In the genomic region with DNA sequence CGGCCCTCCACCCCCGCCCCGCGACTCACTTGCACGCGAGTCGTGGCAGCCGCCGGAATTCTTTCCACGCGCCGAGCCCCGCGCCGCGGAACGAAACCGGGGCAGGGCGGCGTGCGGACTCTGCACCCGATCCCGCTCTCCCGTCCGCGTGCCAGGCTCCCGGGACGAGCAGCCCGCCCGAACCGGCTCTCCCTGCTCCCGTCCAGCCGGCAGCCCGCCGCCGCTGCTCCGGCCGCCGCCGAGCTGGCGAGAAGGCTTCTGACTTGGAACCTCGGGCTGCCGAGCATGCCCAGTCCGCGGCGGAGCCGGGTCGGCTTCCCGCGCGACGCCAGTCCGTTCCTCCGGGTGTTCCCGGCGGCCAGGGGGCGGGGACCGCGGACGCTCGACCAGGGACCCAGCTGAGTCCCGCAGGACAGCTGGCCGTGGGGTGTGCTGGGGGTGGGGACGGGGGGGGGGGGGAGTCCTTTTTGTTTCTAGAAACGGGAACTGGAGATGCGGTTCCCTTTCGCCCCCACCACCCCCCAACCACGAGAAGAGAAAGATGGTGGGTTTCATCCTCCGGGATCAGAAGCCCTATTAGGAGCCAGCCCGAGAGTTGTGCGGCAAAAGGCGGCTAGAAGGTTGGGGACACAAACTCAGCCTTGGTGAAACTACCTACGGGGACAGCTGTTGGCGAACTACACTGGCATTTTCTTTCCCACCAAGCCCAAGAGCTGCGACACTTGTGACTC, we compare ENCODE assay signal across 9 mouse cellular contexts. TPM values are rescaled to one million over a fixed set of nuclear protein-coding genes. Genes with fewer than 3 reads are reported as not detected.
A peak's percentile ranks its signal among the peaks of the same experiment; 100 is the strongest.
DNase-seq lines count a peak whose midpoint lies in the region; ATAC-seq and TF ChIP-seq lines count a peak whose summit lies in the region.
"Had no signal": no experiment of that assay in that cellular context is flagged by ENCODE, and none has a peak within 500 bp of the region (broad histone marks: within the 10 kb centered on the region; RNA-seq: fewer than 3 reads in every experiment).

No protein-coding gene starts in this region.

- H3K9ac ChIP-seq in embryonic facial prominence, embryonic 13.5 days, result peak overlapping the region; percentile 86
- H3K9ac ChIP-seq in kidney, embryonic 14.5 days (ENCODE audit: low read depth, low read length), result peak overlapping the region; percentile 84
- peak overlapping the region; percentile 95 for H3K9ac ChIP-seq in liver, adult 2 months (ENCODE audit: low read depth, low read length)

- peak; percentile 90 for ATAC-seq in embryonic facial prominence, embryonic 13.5 days (ENCODE audit: insufficient number of reproducible peaks, insufficient read depth, low FRiP score, low TSS enrichment, low read depth)
- ATAC-seq in kidney, embryonic 14.5 days (ENCODE audit: low FRiP score, low TSS enrichment), result peak; percentile 91
- ATAC-seq in monocyte, adult 5-6 weeks (replicated peaks; ENCODE audit: insufficient number of reproducible peaks, low FRiP score, low TSS enrichment, poor library complexity, severe bottlenecking), result peak; percentile 38; the same call in 1 of the 2 replicates

- TF ChIP-seq CTCF in liver, adult 2 months (IDR thresholded peaks at IDR 0.05; ENCODE audit: low read depth, low read length), result no peak

- H3K27me3 ChIP-seq in embryonic facial prominence, embryonic 13.5 days, result no peaks in the 10 kb centered on the region
- no peaks in the 10 kb centered on the region for H3K27me3 ChIP-seq in kidney, embryonic 14.5 days (ENCODE audit: control insufficient read depth, insufficient read depth, low read length)
- H3K27me3 ChIP-seq in liver, adult 2 months (ENCODE audit: control insufficient read depth, insufficient read depth, low read length), result no peaks in the 10 kb centered on the region
- H3K27me3 ChIP-seq: CH12.LX had no signal

- TF ChIP-seq POLR2A in liver, adult 2 months (IDR thresholded peaks at IDR 0.05; ENCODE audit: extremely low read depth, insufficient read depth, low read length), result peak; percentile 53; the same call in 1 of the 2 replicates

- H3K4me2 ChIP-seq in embryonic facial prominence, embryonic 13.5 days, result peak overlapping the region; percentile 95
- peak overlapping the region; percentile 83 for H3K4me2 ChIP-seq in kidney, embryonic 14.5 days (replicated peaks; ENCODE audit: low read depth, low read length)

- peak overlapping the region; percentile 93 for H3K27ac ChIP-seq in embryonic facial prominence, embryonic 13.5 days
- peak overlapping the region; percentile 83 for H3K27ac ChIP-seq in kidney, embryonic 14.5 days (ENCODE audit: low read depth, low read length)
- peak overlapping the region; percentile 96 for H3K27ac ChIP-seq in liver, adult 2 months (replicated peaks; ENCODE audit: insufficient read depth, low read depth, low read length)

- under 1% methylated on average over 66 of the region's 75 CpGs for WGBS in embryonic facial prominence, embryonic 13.5 days
- under 1% methylated on average over 67 of the region's 75 CpGs for WGBS in kidney, embryonic 14.5 days
- WGBS in liver, adult 2 months, result under 1% methylated on average over 65 of the region's 75 CpGs

- DNase-seq in 3134 (ENCODE audit: extremely low read depth, insufficient read length, low spot score), result peak; percentile 95
- DNase-seq in adrenal gland, postnatal 36 days, result peak; percentile 98 to 99
- DNase-seq in heart, adult 9 months (ENCODE audit: low spot score in 2 of 2), result peak; percentile 93 to 95
- peak; percentile 75 for DNase-seq in liver, adult 2 months (ENCODE audit: extremely low read depth, low read depth, low spot score)
- peak; percentile 85 to 90 for DNase-seq in spleen, postnatal 4 days (ENCODE audit: low spot score in 2 of 2)

- peaks cover 3% of the 10 kb centered on the region; the same call in 1 of the 2 replicates for H3K36me3 ChIP-seq in embryonic facial prominence, embryonic 13.5 days
- no peaks in the 10 kb centered on the region for H3K36me3 ChIP-seq in kidney, embryonic 14.5 days (ENCODE audit: control insufficient read depth, insufficient read depth, low read length)
- no peaks in the 10 kb centered on the region for H3K36me3 ChIP-seq in liver, adult 2 months (ENCODE audit: control insufficient read depth, insufficient read depth, low read length)

- peaks cover 20% of the 10 kb centered on the region for H3K4me1 ChIP-seq in embryonic facial prominence, embryonic 13.5 days
- peaks cover 12% of the 10 kb centered on the region for H3K4me1 ChIP-seq in kidney, embryonic 14.5 days (ENCODE audit: control insufficient read depth, insufficient read depth, low read length)
- peaks cover 9% of the 10 kb centered on the region for H3K4me1 ChIP-seq in liver, adult 2 months (ENCODE audit: control insufficient read depth, insufficient read depth, low read length)

- H3K9me3 ChIP-seq in embryonic facial prominence, embryonic 13.5 days, result no peaks in the 10 kb centered on the region
- no peaks in the 10 kb centered on the region for H3K9me3 ChIP-seq in kidney, embryonic 14.5 days (ENCODE audit: control insufficient read depth, low read length)

- H3K79me2 ChIP-seq in liver, adult 2 months (ENCODE audit: control insufficient read depth, insufficient read depth, low read length), result peaks cover 15% of the 10 kb centered on the region; the same call in 1 of the 2 replicates

- peak overlapping the region; percentile 83 for H3K4me3 ChIP-seq in embryonic facial prominence, embryonic 13.5 days
- H3K4me3 ChIP-seq in kidney, embryonic 14.5 days (ENCODE audit: low read length), result peak overlapping the region; percentile 57
- H3K4me3 ChIP-seq in liver, adult 2 months (ENCODE audit: insufficient read depth, low read depth, low read length), result peak overlapping the region; percentile 98

RNA-seq across cellular contexts. Expression of gene Sgms1, which starts 1.2 kb away (rescaled TPM):
- total RNA-seq in adrenal gland, postnatal 36 days (2021), result 10 to 100 TPM; 59.4 to 88.9 TPM
- polyA plus RNA-seq in embryonic facial prominence, embryonic 13.5 days (2015; fragmentation: Nextera tagmentation; extraction: Ambion mirVana), result 28.8 and 35.6 TPM in 2 replicates
- 32.1 and 50.8 TPM in 2 replicates for polyA plus RNA-seq in kidney, embryonic 14.5 days (2014; fragmentation: Nextera tagmentation; extraction: Ambion mirVana)
- total RNA-seq in liver, adult 2 months (2014; rRNA removed), result 26.7 and 34.8 TPM in 2 replicates
- 6.4 and 6.5 TPM in 2 replicates for polyA plus RNA-seq in liver, adult 2 months (2012; rRNA removed)
- total RNA-seq in monocyte, adult 5-6 weeks (2017), result 109 to 158 TPM (median 146 TPM) in 3 replicates

Comparison
In these comparisons a context has a peak if more than half of its experiments do, and no peak if none do; other contexts are left out.
1. Peak in every context shown above with its lines: DNase-seq, ATAC-seq, H3K4me3 ChIP-seq and H3K27ac ChIP-seq.
2. ATAC-seq: peak in every context shown above with its lines; median percentile 91 in kidney, embryonic 14.5 days; 90 in embryonic facial prominence, embryonic 13.5 days; 38 in monocyte, adult 5-6 weeks.